Mouse (Mus musculus) midbrain, postnatal 0 days (tissue): ENCODE results near the gene Lzts2. TPM values are rescaled to one million over a fixed set of nuclear protein-coding genes. Genes with fewer than 3 reads are reported as not detected.

Source experiments
- ATAC-seq: fragments of 200-750 bp; cut with Nextera tagmentation; 2 replicates; pipeline ENCODE4 v1.8.0; 2017; ENCODE audit warnings: moderate number of reproducible peaks, mild to moderate bottlenecking, moderate TSS enrichment, moderate library complexity; ENCODE audit not compliant: low FRiP score
- DNase-seq: peaks from one replicate; pipeline ENCODE4 v3.0.0-alpha.2; 2015; ENCODE audit warnings: low spot score
- H3K27ac ChIP-seq: fragments of 300-500 bp; sonication (generic); 2 replicates; pipeline ENCODE4 v1.5.1; 2014; ENCODE audit warnings: low read depth, mild to moderate bottlenecking, low read length, mixed read lengths
- H3K27me3 ChIP-seq: fragments of 300-500 bp; sonication (generic); 2 replicates; pipeline ENCODE4 v1.6.1; 2014; ENCODE audit warnings: low read length, control low read depth, mixed read lengths; ENCODE audit not compliant: insufficient read depth
- H3K36me3 ChIP-seq: fragments of 300-500 bp; sonication (generic); 2 replicates; pipeline ENCODE4 v1.6.1; 2014; ENCODE audit warnings: low read length, control low read depth, mixed read lengths; ENCODE audit not compliant: insufficient read depth
- H3K4me1 ChIP-seq: fragments of 300-500 bp; sonication (generic); 2 replicates; pipeline ENCODE4 v1.6.1; 2014; ENCODE audit warnings: mild to moderate bottlenecking, control low read depth, antibody characterized with exemption, low read length, mixed read lengths; ENCODE audit not compliant: insufficient read depth
- H3K4me2 ChIP-seq: fragments of 300-500 bp; sonication (generic); 2 replicates; pipeline ENCODE4 v1.6.1; 2014; ENCODE audit warnings: low read depth, mild to moderate bottlenecking, low read length, mixed read lengths; ENCODE audit not compliant: poor library complexity, severe bottlenecking
- H3K4me3 ChIP-seq: fragments of 300-500 bp; sonication (generic); 2 replicates; pipeline ENCODE4 v1.5.1; 2014; ENCODE audit warnings: low read depth, mild to moderate bottlenecking, low read length, moderate library complexity
- H3K9ac ChIP-seq: fragments of 300-500 bp; sonication (generic); replicated peaks from 2 replicates; pipeline ENCODE4 v1.6.1; 2014; ENCODE audit warnings: mild to moderate bottlenecking, low read length, moderate library complexity, mixed read lengths; ENCODE audit not compliant: poor library complexity, severe bottlenecking
- H3K9me3 ChIP-seq: fragments of 300-500 bp; sonication (generic); 2 replicates; pipeline ENCODE4 v1.6.1; 2016; ENCODE audit warnings: low read length, control low read depth
- CTCF ChIP-seq: IDR thresholded peaks from 2 replicates; pipeline ENCODE4 v1.5.1; 2016; ENCODE audit warnings: antibody characterized with exemption, mild to moderate bottlenecking
- WGBS: fragments of 180-500 bp; shearing (Covaris S2); extraction: QIAGEN DNeasy Blood & Tissue Kit; methylation state at CpG from one replicate; pipeline ENCODE4 v1.1.7; 2014; 5-methylcytosine and 5-hydroxymethylcytosine counted together
- polyA plus RNA-seq: library from polyadenylated mRNA; unstranded; fragments of >200 nt; fragmentation: Nextera tagmentation; extraction: Ambion mirVana; gene quantifications from 2 replicates; pipeline ENCODE4 v1.2.1, GENCODE M21; 2015
- total RNA-seq: library from RNA; depleted of rRNA; stranded (reverse); fragments of >200 nt; gene quantifications from 2 replicates; pipeline ENCODE4 v1.2.3, GENCODE M21; 2014

The Lzts2 gene
- total and polyA plus RNA-seq, 2 experiments from 2014 or later, result 12.9 to 40.4 TPM

DNA sequence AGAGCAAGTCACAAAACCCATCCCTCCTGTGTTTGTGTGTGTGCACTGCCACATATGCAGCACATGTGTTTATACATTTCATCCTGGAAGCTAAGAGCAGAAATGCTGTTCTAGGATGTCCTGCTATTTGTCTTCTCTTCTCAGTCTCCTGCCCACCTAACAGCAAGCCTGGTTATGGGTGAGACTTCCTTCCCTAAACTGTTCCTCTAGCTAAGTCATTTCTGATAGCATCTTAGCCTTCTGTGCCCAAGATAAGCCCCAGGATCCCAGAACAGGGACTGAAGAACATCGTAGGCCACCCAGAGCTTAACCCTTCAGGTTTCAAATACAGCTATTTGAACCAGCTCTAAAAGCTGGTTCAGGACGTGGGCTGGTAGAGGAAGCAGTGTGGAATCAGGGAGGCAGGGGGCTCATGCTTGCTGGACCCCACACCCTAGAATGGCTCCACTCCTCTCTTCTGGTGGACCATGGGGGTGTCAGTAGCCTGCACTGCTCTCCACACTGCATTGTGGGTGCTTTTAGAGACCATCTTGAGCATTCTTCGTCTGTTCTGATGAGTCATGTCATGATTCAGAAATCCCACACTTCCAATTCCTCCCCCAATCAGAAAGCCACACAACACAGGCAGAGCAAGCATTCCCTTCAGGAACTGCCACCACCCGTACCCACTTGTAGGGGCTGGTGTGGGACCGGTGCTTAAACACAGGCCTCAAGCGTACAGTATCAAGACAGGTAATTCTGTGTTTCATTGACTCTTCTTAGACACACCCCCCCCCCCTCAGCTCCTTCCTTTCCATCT, 40.9 kb downstream of the Lzts2 start:
- Histone ChIP-seq H3K36me3 (peaks cover 44% of the 10 kb centered on the region), H3K9me3 (no peaks in the 10 kb centered on the region), H3K4me2 (no peak overlapping the region), H3K4me3 (no peak overlapping the region), H3K27me3 (no peaks in the 10 kb centered on the region), H3K9ac (no peak overlapping the region), H3K4me1 (peaks cover 12% of the 10 kb centered on the region; the same call in 1 of the 2 replicates), H3K27ac (no peak overlapping the region)
- TF ChIP-seq CTCF, result no peak
- DNase-seq (no peak), ATAC-seq (no peak)
- 84% methylated on average over 6 of the region's 6 CpGs for WGBS

DNA sequence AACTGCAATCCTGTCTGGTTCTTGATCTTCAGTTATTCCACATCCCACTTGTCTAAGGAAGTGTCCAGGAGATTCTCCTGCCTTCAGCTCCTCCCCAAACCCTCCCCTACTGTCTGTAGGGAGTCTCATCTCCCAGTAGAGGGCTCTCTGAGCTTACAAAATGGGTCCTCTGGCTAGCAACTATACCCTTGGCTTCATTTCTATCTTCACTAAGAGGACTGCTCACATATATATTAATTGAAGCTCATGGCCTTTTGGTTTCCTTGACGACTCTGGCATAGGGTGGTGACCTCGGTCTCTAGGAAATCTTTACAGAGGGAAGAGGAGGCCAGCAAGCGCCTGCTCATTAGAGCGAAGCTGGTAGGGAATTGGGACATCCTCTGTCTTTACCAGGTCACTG, 42.1 kb downstream of the Lzts2 start:
- Histone ChIP-seq H3K4me2 (no peak overlapping the region), H3K4me1 (peaks cover 12% of the 10 kb centered on the region; the same call in 1 of the 2 replicates), H3K36me3 (peaks cover 34% of the 10 kb centered on the region)

DNA sequence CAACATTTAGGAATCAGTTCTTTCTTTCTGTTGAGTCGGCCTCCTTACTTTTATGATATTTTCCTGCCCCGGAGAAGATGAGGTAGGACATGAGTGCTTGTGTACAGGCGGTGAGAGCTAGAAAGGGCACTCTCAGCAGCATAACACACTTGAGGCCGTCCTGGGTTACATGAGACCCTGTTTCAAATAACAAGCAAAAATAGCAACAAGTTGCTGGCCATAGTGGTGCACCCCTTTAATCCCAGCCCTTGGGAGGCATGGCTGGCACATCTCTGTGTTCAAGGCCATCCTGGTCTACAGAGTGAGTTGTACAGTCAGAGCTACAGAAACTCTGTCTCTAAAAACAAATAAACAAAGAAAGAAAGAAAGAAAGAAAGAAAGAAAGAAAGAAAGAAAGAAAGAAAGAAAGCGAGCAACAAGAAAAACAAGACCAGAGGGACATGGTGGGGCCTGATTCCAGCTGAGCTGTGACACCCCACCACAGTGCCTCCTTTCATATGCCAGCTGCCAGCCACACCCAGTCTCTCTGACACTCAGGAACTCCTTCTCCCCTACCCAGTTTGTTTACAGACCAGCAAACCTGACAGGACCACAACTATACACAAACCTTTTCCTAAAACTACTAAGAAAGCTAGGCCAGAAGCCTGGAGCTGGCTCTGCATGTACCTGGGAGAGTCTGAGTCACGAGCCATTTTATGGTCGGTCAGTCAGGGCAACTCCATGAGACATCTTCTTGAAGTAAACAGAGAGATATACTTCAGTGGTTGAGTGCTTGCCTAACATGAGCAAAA, 42.9 kb downstream of the Lzts2 start:
- ATAC-seq, result no peak
- Histone ChIP-seq H3K9me3 (no peaks in the 10 kb centered on the region), H3K9ac (no peak overlapping the region), H3K36me3 (peaks cover 28% of the 10 kb centered on the region), H3K4me3 (0 out of 2 replicates have a peak overlapping the region, but pooled peaks have one; percentile 51), H3K27ac (peak overlapping the region; percentile 91), H3K4me1 (peaks cover 12% of the 10 kb centered on the region; the same call in 1 of the 2 replicates), H3K4me2 (peak overlapping the region; percentile 47; the same call in 1 of the 2 replicates), H3K27me3 (no peaks in the 10 kb centered on the region)
- DNase-seq, result no peak
- no peak for TF ChIP-seq CTCF
- 86% methylated on average over 7 of the region's 7 CpGs for WGBS

More for the DNA sequence above, 42.1 kb downstream of the Lzts2 start:
- WGBS, result 37% methylated on average over 4 of the region's 4 CpGs
- no peak overlapping the region for H3K9ac ChIP-seq
- H3K9me3 ChIP-seq, result no peaks in the 10 kb centered on the region
- TF ChIP-seq CTCF, result peak; percentile 79
- peak; percentile 78 for DNase-seq
- H3K27ac ChIP-seq, result peak overlapping the region; percentile 91; the same call in 1 of the 2 replicates
- no peak for ATAC-seq
- H3K27me3 ChIP-seq, result no peaks in the 10 kb centered on the region
- no peak overlapping the region for H3K4me3 ChIP-seq

DNA sequence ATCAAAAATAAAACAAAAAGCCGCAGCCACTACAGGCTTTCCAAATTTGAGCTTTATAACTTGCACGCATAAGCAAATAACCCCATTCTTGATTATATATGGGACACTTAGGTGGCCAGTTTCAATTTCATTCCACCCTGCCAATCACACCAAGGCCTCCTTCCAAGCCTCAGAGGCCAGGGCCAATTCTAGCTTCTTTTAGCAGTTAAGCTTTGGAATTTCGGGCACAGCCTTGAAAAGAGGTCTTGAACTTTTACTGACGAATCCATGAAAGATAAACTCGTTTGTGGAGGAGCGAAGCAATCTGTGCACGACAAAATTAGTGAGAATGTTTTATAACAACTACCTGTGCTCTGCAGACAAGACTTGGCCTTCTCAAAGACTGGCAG, 43.5 kb downstream of the Lzts2 start:
- Histone ChIP-seq H3K4me1 (peaks cover 12% of the 10 kb centered on the region; the same call in 1 of the 2 replicates), H3K4me3 (peak overlapping the region; percentile 51), H3K27me3 (no peaks in the 10 kb centered on the region), H3K36me3 (peaks cover 22% of the 10 kb centered on the region), H3K27ac (peak overlapping the region; percentile 91), H3K4me2 (peak overlapping the region; percentile 47), H3K9ac (peak overlapping the region; percentile 75), H3K9me3 (no peaks in the 10 kb centered on the region)
- no peak for TF ChIP-seq CTCF
- ATAC-seq, result no peak
- DNase-seq, result no peak
- WGBS, result 43% methylated on average over 7 of the region's 7 CpGs

DNA sequence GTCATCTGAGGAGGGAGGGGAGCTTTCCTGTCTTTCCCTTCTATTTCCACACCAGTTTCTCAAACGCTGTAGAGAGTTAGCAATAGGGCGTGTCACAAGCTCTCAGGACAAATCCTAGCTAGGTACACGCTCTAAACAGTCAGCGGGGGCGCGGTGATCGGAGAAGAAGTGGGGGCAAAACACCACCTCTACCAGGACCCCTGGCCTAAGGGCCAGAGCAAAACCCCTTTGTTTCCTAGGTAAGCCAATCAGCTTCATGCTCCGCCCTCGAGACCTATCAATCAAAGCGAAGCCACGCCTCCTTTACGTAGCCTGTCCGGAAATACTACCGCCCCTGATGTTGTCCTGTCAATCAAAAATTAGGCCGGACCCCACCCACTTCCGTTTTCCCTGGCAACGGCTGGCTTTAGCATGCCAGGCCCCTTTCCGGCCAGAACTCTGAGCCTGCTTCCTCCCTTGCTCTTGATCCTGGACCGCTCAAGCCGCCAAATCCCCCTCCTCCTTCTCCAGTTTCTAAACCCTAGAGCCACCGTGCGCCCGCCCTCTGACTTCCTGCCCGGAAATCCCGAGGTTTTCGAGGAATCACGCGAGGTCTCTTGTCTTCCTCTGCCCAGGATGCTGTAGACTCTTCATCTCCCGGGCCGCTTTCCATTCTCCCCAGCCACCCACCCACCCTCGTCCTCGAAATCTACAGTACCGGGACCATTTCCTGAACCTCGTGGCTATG, 44.1 kb downstream of the Lzts2 start:
- Histone ChIP-seq H3K4me3 (peak overlapping the region; percentile 51), H3K9me3 (no peaks in the 10 kb centered on the region), H3K36me3 (peaks cover 16% of the 10 kb centered on the region), H3K9ac (peak overlapping the region; percentile 75), H3K27me3 (no peaks in the 10 kb centered on the region), H3K27ac (peak overlapping the region; percentile 91), H3K4me2 (peak overlapping the region; percentile 47), H3K4me1 (peaks cover 12% of the 10 kb centered on the region; the same call in 1 of the 2 replicates)
- under 1% methylated on average over 34 of the region's 34 CpGs for WGBS
- peak; percentile 92 for ATAC-seq
- TF ChIP-seq CTCF, result no peak
- DNase-seq, result peak; percentile 100
